In the genomic region with DNA sequence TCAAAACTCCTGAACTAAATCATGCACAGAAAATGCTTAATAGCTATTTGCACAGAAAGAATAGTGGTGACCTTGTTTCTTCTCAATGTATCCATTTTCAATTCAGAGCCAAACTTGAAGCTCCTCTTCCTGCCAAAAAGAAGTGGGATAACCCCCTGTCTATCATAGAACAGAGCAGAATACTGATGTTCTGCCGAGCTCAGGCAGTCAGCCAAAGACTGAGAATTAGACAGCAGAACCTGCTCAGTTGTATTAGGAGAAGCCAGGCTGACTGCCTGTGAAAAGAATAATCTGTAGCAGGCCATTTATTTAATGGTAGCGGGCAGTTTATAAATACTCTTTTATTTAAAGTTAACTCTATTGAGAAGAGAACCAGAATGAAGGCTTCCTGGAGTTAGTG, we compare ENCODE assay signal across 11 mouse cellular contexts.
DNase-seq lines count a peak whose midpoint lies in the region; ATAC-seq and TF ChIP-seq lines count a peak whose summit lies in the region.
"Had no signal": no experiment of that assay in that cellular context is flagged by ENCODE, and none has a peak within 500 bp of the region (broad histone marks: within the 10 kb centered on the region; RNA-seq: fewer than 3 reads in every experiment).

No protein-coding gene starts in this region.

- H3K27me3 ChIP-seq in midbrain, postnatal 0 days (ENCODE audit: insufficient read depth, low read length) = no peaks in the 10 kb centered on the region
- H3K27me3 ChIP-seq: CH12.LX had no signal

- no peaks in the 10 kb centered on the region for H3K36me3 ChIP-seq in midbrain, postnatal 0 days (ENCODE audit: insufficient read depth, low read length)

- TF ChIP-seq CTCF in midbrain, postnatal 0 days (IDR thresholded peaks at IDR 0.05) = no peak

- ATAC-seq in midbrain, postnatal 0 days (ENCODE audit: low FRiP score) = peak; percentile 62; the same call in 1 of the 2 replicates
- ATAC-seq in megakaryocyte, adult 5-6 weeks (ENCODE audit: poor library complexity, severe bottlenecking) = no peak

- 43% methylated on average over 2 of the region's 2 CpGs for WGBS in midbrain, postnatal 0 days

- no peaks in the 10 kb centered on the region for H3K9me3 ChIP-seq in midbrain, postnatal 0 days (ENCODE audit: low read length)

- no peak overlapping the region for H3K4me3 ChIP-seq in midbrain, postnatal 0 days (ENCODE audit: low read depth, low read length)

- H3K27ac ChIP-seq in midbrain, postnatal 0 days (ENCODE audit: low read depth, low read length) = 0 out of 2 replicates have a peak overlapping the region, but pooled peaks have one; percentile 26

- H3K4me2 ChIP-seq in midbrain, postnatal 0 days (ENCODE audit: low read depth, low read length, poor library complexity, severe bottlenecking) = no peak overlapping the region

- no peaks in the 10 kb centered on the region for H3K4me1 ChIP-seq in midbrain, postnatal 0 days (ENCODE audit: insufficient read depth, low read length)

- peak; percentile 10 to 31 for DNase-seq in heart, adult 18-20 months
- DNase-seq in heart, adult 9 months (ENCODE audit: low spot score in 2 of 2) = no peak
- DNase-seq in cerebellum, adult 11 months = peak; percentile 5
- peak; percentile 24 to 43 for DNase-seq in frontal cortex, postnatal 36 days (ENCODE audit: low spot score in 2 of 2)
- DNase-seq in midbrain, postnatal 0 days (ENCODE audit: low spot score) = peak; percentile 87
- no peak for DNase-seq in spleen, adult 18-20 months
- no peak for DNase-seq in thymus, postnatal 4 days
- DNase-seq: kidney, adult 8-10 months; lung, adult 2 months had no signal

- H3K9ac ChIP-seq in midbrain, postnatal 0 days (replicated peaks; ENCODE audit: low read length, poor library complexity, severe bottlenecking) = no peak overlapping the region

Comparison
In these comparisons a context has a peak if more than half of its experiments do, and no peak if none do; other contexts are left out.
1. DNase-seq: peak in heart, adult 18-20 months (2 of 2), cerebellum, adult 11 months (single experiment), frontal cortex, postnatal 36 days (2 of 2) and midbrain, postnatal 0 days (single experiment); none in heart, adult 9 months (0 of 2), spleen, adult 18-20 months (0 of 2) and thymus, postnatal 4 days (single experiment).